Mouse (Mus musculus) hematopoietic multipotent progenitor cell, adult 10-12 weeks (in vitro differentiated cells): ENCODE data around the gene Ncapd3. TPM values are rescaled to one million over a fixed set of nuclear protein-coding genes. Genes with fewer than 3 reads are reported as not detected.

Experiments
- polyA plus RNA-seq: library from polyadenylated mRNA; stranded (reverse); fragments of >175 nt; gene quantifications from 2 replicates; pipeline ENCODE4 v1.2.3, GENCODE M21; 2012; ENCODE audit warnings: low replicate concordance

The Ncapd3 gene
- polyA plus RNA-seq: 0.85 and 3.2 TPM in 2 replicates

GRCm38 (mm10) chr9:27029828-27030762, at the start of gene Ncapd3, which contains the start of gene Vps26b:
Gene Ncapd3 (plus strand): TSS chr9:27030175.
Gene Vps26b (minus strand): TSS chr9:27030065.

GRCm38 (mm10) chr9:26999461-27000395, 30.2 kb upstream of the Ncapd3 start, which contains the start of the genes Acad8 and Thyn1:
Gene Acad8 (minus strand): TSS chr9:26999566.
Gene Thyn1 (plus strand): TSS chr9:26999710.

Other genes starting within 250 kb of the Ncapd3 start
- gene Glb1l2, start 223.7 kb upstream of the Ncapd3 start, polyA plus RNA-seq: not detected in 2 replicates
- not detected in 2 replicates for gene Glb1l3, start 169.3 kb upstream of the Ncapd3 start, polyA plus RNA-seq
- not detected in 2 replicates for gene Gm1110, start 107.1 kb upstream of the Ncapd3 start, polyA plus RNA-seq
- 0.63 and 0.75 TPM in 2 replicates for gene Acad8, start 30.6 kb upstream of the Ncapd3 start, polyA plus RNA-seq
- gene Thyn1, start 30.5 kb upstream of the Ncapd3 start, polyA plus RNA-seq: 0.81 and 2.4 TPM in 2 replicates
- gene Vps26b, start 110 bp upstream of the Ncapd3 start, polyA plus RNA-seq: 16.2 and 44.8 TPM in 2 replicates
- gene Jam3, start 125.2 kb downstream of the Ncapd3 start, polyA plus RNA-seq: 0.22 TPM in 1 of 2 replicates, not detected in the other